Mouse (Mus musculus) lung, postnatal 0 days (tissue): ENCODE data around the gene Prkca. TPM values are rescaled to one million over a fixed set of nuclear protein-coding genes. Genes with fewer than 3 reads are reported as not detected.

Source experiments
- ATAC-seq: fragments of 200-750 bp; cut with Nextera tagmentation; 2 replicates; pipeline ENCODE4 v1.8.0; 2017; ENCODE audit warnings: moderate library complexity
- DNase-seq: peaks from one replicate; pipeline ENCODE4 v3.0.0-alpha.2; 2016; ENCODE audit warnings: low spot score
- H3K27ac ChIP-seq: fragments of 300-500 bp; sonication (generic); 2 replicates; pipeline ENCODE4 v1.5.1; 2014; ENCODE audit warnings: antibody characterized with exemption, mild to moderate bottlenecking, low read length, mixed read lengths
- H3K27me3 ChIP-seq: fragments of 300-500 bp; sonication (generic); replicated peaks from 2 replicates; pipeline ENCODE4 v1.6.1; 2014; ENCODE audit warnings: low read length, mixed read lengths; ENCODE audit not compliant: insufficient read depth
- H3K36me3 ChIP-seq: fragments of 300-500 bp; sonication (generic); 2 replicates; pipeline ENCODE4 v1.6.1; 2014; ENCODE audit warnings: low read length, mixed read lengths; ENCODE audit not compliant: insufficient read depth
- H3K4me1 ChIP-seq: fragments of 300-500 bp; sonication (generic); 2 replicates; pipeline ENCODE4 v1.6.1; 2014; ENCODE audit warnings: antibody characterized with exemption, low read depth, low read length, mixed read lengths; ENCODE audit not compliant: insufficient read depth
- H3K4me2 ChIP-seq: fragments of 300-500 bp; sonication (generic); replicated peaks from 2 replicates; pipeline ENCODE4 v1.6.1; 2014; ENCODE audit warnings: low read depth, mild to moderate bottlenecking, low read length, moderate library complexity, mixed read lengths
- H3K4me3 ChIP-seq: fragments of 300-500 bp; sonication (generic); 2 replicates; pipeline ENCODE4 v1.5.1; 2014; ENCODE audit warnings: low read depth, low read length
- H3K9ac ChIP-seq: fragments of 300-500 bp; sonication (generic); replicated peaks from 2 replicates; pipeline ENCODE4 v1.6.1; 2014; ENCODE audit warnings: low read depth, mild to moderate bottlenecking
- H3K9me3 ChIP-seq: fragments of 300-500 bp; sonication (generic); 2 replicates; pipeline ENCODE4 v1.6.1; 2016; ENCODE audit warnings: low read length, mixed read lengths
- CTCF ChIP-seq: IDR thresholded peaks from 2 replicates; pipeline ENCODE4 v1.5.1; 2016; ENCODE audit warnings: antibody characterized with exemption, mild to moderate bottlenecking
- EP300 ChIP-seq: IDR thresholded peaks from 2 replicates; pipeline ENCODE4 v1.6.1; 2016; ENCODE audit warnings: antibody characterized with exemption, mild to moderate bottlenecking, control low read depth
- WGBS: fragments of 180-500 bp; shearing (Covaris S2); extraction: QIAGEN DNeasy Blood & Tissue Kit; methylation state at CpG from one replicate; pipeline ENCODE4 v1.1.7; 2014; 5-methylcytosine and 5-hydroxymethylcytosine counted together
- polyA plus RNA-seq: library from polyadenylated mRNA; unstranded; fragments of >200 nt; fragmentation: Nextera tagmentation; extraction: Ambion mirVana; gene quantifications from 2 replicates; pipeline ENCODE4 v1.2.1, GENCODE M21; 2015

Gene Prkca
- polyA plus RNA-seq, 1 experiment from 2014 or later, result 4.0 TPM

GRCm38 (mm10) chr11:108189362-108189761 is 154.4 kb downstream of the Prkca start:
- no peaks in the 10 kb centered on the region for H3K4me1 ChIP-seq
- no peaks in the 10 kb centered on the region for H3K27me3 ChIP-seq
- H3K9me3 ChIP-seq, result no peaks in the 10 kb centered on the region
- H3K4me2 ChIP-seq, result no peak overlapping the region
- TF ChIP-seq EP300 (no peak), CTCF (no peak)
- H3K36me3 ChIP-seq, result no peaks in the 10 kb centered on the region
- WGBS, result 73% methylated on average over 3 of the region's 3 CpGs
- no peak overlapping the region for H3K27ac ChIP-seq
- no peak for DNase-seq
- no peak overlapping the region for H3K4me3 ChIP-seq
- H3K9ac ChIP-seq, result no peak overlapping the region
- no peak for ATAC-seq

DNA sequence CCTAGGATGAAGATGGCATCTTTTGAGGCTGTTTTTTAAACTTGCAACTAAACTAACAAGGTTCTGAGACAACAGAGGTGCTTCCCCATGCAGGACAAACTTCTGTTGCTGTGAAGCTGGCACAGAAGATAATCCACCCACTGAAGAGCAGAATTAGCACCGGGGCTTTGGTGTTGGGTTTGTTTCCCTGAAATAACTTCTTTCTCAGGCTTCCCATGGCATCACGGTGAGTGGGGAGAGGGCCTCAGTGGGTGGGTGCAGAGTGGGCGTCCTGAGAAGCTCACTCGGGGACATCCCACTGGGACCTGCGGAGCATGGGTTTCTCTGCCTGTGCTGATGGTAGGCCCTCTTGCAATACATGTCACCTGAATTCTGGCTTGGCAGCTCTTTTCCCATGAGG is 161.3 kb downstream of the Prkca start:
- Histone ChIP-seq H3K36me3 (no peaks in the 10 kb centered on the region), H3K9me3 (no peaks in the 10 kb centered on the region), H3K9ac (no peak overlapping the region), H3K4me3 (no peak overlapping the region), H3K27ac (no peak overlapping the region), H3K27me3 (no peaks in the 10 kb centered on the region), H3K4me1 (no peaks in the 10 kb centered on the region), H3K4me2 (no peak overlapping the region)
- TF ChIP-seq EP300 (no peak), CTCF (no peak)
- ATAC-seq (no peak), DNase-seq (no peak)
- 83% methylated on average over 5 of the region's 5 CpGs for WGBS

DNA sequence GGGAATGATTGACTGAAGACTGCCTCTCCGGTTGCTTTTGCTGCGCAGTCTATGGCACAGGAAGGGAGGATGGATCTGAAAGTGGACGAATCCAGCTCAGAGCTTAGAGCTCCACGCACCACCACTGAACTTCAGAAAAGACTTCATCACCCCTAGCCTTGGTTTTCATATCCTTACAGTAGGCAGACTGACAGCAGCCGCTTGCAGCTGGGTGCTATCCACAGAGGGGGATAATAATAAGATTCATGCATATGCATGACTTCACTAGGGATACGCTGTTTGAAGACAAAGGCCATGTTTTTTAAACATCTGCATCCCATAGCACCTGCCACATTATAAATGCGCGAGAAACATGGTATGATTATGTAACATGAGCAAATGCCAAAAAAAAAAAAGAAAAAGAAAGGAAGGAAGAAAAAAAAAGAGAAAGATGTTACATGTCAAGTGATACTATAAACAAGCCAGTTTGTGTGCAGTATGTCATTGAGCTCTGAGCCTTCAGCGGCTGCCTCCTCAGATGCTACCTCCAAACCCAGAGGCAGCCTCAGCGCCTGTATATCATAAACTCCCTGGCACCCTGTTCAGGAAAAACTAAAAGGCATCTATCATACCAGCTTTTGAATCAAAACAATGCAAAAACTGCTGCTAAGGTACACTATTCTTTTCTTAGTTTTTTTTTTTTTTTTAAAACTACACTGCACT is 162.6 kb downstream of the Prkca start:
- H3K4me3 ChIP-seq, result no peak overlapping the region
- no peaks in the 10 kb centered on the region for H3K9me3 ChIP-seq
- TF ChIP-seq EP300 (no peak), CTCF (no peak)
- no peak overlapping the region for H3K27ac ChIP-seq
- no peak for DNase-seq
- no peak for ATAC-seq
- no peak overlapping the region for H3K9ac ChIP-seq
- no peak overlapping the region for H3K4me2 ChIP-seq
- no peaks in the 10 kb centered on the region for H3K36me3 ChIP-seq
- WGBS, result 69% methylated on average over 10 of the region's 10 CpGs
- H3K4me1 ChIP-seq, result no peaks in the 10 kb centered on the region
- no peaks in the 10 kb centered on the region for H3K27me3 ChIP-seq

DNA sequence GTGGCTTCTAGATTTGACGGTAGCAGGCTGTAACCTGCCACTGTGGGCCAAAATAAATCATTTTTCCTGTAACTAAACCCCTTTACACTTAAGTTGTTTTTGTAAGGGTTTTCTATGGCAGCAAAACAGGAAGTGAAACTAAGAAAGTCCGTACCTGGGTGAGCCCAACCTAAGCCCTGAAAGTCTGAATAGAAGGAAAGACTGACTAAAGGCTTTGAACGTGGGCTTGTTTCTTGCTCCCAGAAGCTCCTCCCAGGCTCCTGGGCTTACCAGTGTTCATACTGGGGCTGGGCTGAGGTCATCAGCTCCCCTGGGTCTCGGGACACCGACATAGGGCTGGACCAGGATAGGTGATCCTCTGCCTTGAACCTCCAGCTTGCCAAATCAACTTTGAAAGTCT is 164.9 kb downstream of the Prkca start:
- no peaks in the 10 kb centered on the region for H3K9me3 ChIP-seq
- H3K27ac ChIP-seq, result no peak overlapping the region
- 76% methylated on average over 5 of the region's 5 CpGs for WGBS
- no peak overlapping the region for H3K9ac ChIP-seq
- H3K27me3 ChIP-seq, result no peaks in the 10 kb centered on the region
- no peak for TF ChIP-seq CTCF
- no peak for TF ChIP-seq EP300
- no peak overlapping the region for H3K4me3 ChIP-seq
- DNase-seq (no peak), ATAC-seq (no peak)
- H3K4me1 ChIP-seq, result no peaks in the 10 kb centered on the region
- no peak overlapping the region for H3K4me2 ChIP-seq
- H3K36me3 ChIP-seq, result no peaks in the 10 kb centered on the region

GRCm38 (mm10) chr11:108178258-108178657 is 165.5 kb downstream of the Prkca start:
- ATAC-seq (no peak), DNase-seq (no peak)
- no peak overlapping the region for H3K4me3 ChIP-seq
- no peaks in the 10 kb centered on the region for H3K9me3 ChIP-seq
- no peaks in the 10 kb centered on the region for H3K36me3 ChIP-seq
- no peak overlapping the region for H3K27ac ChIP-seq
- H3K27me3 ChIP-seq, result no peaks in the 10 kb centered on the region
- 92% methylated on average over 3 of the region's 3 CpGs for WGBS
- H3K9ac ChIP-seq, result no peak overlapping the region
- TF ChIP-seq EP300 (no peak), CTCF (no peak)
- no peaks in the 10 kb centered on the region for H3K4me1 ChIP-seq
- no peak overlapping the region for H3K4me2 ChIP-seq

DNA sequence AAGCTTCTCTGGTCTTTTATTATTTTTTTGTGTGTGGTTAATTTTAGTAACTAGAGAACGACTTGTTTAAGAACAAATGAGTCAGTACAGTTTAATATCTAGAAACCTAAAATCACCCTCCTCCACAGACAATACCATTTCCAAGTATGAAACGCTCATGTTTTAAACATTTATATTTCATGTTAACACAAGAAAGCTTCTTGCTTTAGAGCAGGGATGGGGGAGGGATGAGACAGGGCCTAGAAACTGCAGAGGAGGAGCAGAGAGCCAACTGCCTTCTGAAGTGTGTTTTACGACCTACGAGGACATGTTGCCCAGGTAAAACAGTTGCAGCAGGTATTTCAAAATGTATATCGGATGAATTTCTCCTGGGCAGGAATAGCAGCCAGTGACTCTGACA is 167.0 kb downstream of the Prkca start:
- no peak overlapping the region for H3K27ac ChIP-seq
- WGBS, result 76% methylated on average over 5 of the region's 5 CpGs
- H3K4me3 ChIP-seq, result no peak overlapping the region
- no peak overlapping the region for H3K4me2 ChIP-seq
- H3K27me3 ChIP-seq, result no peaks in the 10 kb centered on the region
- H3K9ac ChIP-seq, result no peak overlapping the region
- H3K9me3 ChIP-seq, result no peaks in the 10 kb centered on the region
- DNase-seq (no peak), ATAC-seq (no peak)
- H3K4me1 ChIP-seq, result no peaks in the 10 kb centered on the region
- no peaks in the 10 kb centered on the region for H3K36me3 ChIP-seq
- TF ChIP-seq CTCF (no peak), EP300 (no peak)

DNA sequence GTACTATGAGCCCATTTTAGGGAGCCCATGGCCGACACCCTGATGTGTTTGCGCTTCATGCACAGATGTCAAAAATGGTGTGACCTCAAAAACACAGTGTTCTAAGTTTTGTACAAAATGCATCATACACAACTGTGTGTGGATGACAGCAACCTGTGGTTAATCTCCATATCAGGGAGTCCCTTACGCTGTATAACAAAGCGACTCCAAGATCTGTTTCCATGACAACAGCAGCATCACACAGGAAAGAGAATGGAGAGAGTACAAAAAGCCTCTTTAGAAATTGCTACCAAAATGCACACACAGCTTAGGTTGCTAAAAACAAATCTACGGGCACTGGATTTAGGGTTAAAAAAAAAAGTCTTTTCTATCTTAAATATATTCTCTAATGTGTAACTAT is 171.8 kb downstream of the Prkca start:
- no peak overlapping the region for H3K27ac ChIP-seq
- no peak for ATAC-seq

More for the DNA sequence above, 171.8 kb downstream of the Prkca start:
- DNase-seq, result no peak
- Histone ChIP-seq H3K36me3 (no peaks in the 10 kb centered on the region), H3K9me3 (no peaks in the 10 kb centered on the region), H3K4me3 (no peak overlapping the region), H3K9ac (no peak overlapping the region), H3K27me3 (no peaks in the 10 kb centered on the region), H3K4me2 (no peak overlapping the region), H3K4me1 (no peaks in the 10 kb centered on the region)
- TF ChIP-seq CTCF (no peak), EP300 (no peak)
- WGBS, result 90% methylated on average over 5 of the region's 5 CpGs
